Mouse (Mus musculus): ENCODE measurements around the gene Slamf7. TPM values are rescaled to one million over a fixed set of nuclear protein-coding genes. Genes with fewer than 3 reads are reported as not detected.
"Not testable (repeated sequence)": the region's sequence is repeated elsewhere in the genome, so short reads cannot be mapped to it uniquely, and the experiment has no call there.

Gene Slamf7
- not detected for total RNA-seq (2021)

DNA sequence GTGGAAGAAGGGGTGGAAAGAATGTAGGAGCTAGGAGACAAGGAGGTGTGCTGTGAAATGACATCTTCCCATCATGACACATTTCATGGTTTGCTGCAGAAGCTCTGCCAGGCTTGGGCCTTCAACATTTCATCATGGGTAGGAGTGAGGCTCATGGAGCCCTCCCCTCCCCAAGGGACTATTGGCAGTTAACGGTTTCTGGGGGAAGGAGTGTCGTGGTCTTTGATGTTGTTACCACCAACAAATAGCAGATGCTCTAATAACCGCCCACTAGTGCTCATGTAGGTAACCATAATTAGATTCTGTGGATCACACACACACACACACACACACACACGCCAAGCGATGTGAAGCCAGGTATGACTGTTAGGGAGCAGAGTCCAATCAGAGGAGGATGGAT lies at the start of gene Slamf7:
Slamf7 (minus strand) TSS at position 302 of the 400 bp plus-strand sequence.
- no peak for DNase-seq

DNA sequence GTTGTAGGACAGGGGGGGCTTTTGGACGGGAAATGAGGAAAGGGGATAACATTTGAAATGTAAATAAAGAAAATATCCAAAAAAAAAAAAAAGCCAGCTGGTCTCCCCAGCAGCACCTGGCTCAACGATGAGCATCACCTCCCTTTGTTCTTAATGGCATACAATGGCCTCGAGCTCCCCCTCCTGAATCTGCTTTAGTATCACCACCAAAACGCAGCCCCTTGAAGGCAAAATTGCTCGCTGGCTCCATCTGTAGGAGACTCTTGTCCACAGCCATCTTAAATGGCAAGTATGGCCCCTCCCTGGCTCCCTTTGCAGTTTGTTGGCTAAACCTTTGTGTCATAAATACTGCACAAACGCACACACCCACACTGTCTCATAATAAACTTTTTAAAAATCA lies 46.1 kb upstream of the Slamf7 start:
- peak; percentile 13 to 23 for DNase-seq

- DNase-seq, result no peak
Measured at GRCm38 (mm10) chr1:171693918-171694317, 41.1 kb upstream of the Slamf7 start.

DNA sequence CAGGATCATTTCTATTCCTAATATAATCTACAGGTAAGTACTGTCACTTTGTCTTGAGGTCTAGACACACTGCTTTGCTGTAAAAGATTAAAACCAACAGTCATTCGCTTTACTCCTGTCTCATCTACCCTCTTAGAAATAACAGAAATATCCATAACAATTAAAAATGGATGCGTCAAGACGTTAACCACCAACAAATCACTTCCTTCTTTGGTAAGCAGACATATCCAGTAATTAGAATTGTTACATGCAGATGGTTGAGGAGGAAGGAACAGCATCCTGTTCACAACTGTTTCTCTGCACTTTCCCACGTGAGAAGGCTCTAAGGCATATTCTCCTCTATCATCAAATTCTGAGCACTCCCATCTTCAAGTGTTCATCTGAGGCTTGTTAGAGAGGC lies 34.5 kb upstream of the Slamf7 start:
- no peak for DNase-seq

- no peak for DNase-seq
Measured at GRCm38 (mm10) chr1:171684923-171685322, 32.1 kb upstream of the Slamf7 start.

DNA sequence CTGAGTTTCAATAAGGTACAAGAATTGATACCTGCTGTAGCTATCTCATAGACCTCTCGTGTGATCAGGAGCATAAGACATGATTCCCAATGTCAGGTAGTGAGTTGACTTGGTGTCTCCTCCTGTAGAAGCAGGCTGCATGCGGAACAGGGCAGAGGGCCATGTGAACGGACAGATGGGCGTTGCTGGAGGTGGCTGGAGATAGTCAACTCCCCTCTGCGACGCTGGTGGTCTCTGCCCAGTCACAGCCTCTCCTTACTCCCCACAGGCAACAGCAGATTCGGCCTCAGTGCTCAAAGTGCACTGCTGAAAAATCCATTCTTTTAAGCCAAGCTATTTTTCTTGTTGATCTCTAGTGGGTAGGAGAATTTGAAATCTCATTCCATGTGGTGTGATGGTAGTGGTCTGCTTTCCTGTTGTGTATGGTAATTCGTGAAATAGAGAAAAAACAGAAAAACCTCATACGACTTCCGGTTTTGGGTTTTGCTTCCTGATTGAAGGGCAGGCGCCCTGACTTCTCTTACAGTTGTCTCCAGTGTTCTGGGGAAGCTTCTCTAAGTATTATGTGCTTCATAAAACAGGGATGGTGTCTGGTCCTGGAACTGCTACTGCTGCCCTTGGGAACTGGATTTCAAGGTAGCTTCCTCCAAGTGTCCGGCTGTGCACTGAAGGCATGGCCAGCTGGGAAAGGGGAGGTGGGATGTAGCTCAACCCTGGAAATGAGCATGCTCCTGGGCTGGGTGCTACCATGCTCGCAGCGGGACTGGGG lies 28.9 kb upstream of the Slamf7 start, which contains the start of gene Cd48:
Cd48 (plus strand) TSS at position 479 of the 769 bp plus-strand sequence.
- no peak for DNase-seq

- DNase-seq, result no peak
Measured at GRCm38 (mm10) chr1:171681009-171681408, 28.2 kb upstream of the Slamf7 start.

DNA sequence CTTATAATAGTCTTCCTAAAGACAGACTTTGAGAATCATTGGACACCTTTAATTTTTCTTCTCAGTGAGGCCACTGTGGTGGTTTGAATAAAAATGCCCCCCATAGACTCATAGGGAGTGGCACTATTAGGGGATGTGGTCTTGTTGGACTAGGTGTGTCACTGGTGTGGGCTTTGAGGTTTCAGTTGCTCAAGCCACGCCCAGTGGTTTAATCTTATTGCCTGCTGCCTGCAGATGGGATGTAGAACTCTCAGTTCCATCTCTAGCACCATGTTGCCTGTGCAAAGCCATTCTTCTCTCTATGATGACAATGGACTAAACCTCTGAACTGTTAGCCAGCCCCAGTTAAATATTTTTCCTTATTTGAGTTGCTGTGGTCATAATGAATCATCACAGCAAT lies 24.9 kb upstream of the Slamf7 start:
- DNase-seq, result no peak

GRCm38 (mm10) chr1:171674467-171674866 lies 21.6 kb upstream of the Slamf7 start:
- no peak for DNase-seq

DNA sequence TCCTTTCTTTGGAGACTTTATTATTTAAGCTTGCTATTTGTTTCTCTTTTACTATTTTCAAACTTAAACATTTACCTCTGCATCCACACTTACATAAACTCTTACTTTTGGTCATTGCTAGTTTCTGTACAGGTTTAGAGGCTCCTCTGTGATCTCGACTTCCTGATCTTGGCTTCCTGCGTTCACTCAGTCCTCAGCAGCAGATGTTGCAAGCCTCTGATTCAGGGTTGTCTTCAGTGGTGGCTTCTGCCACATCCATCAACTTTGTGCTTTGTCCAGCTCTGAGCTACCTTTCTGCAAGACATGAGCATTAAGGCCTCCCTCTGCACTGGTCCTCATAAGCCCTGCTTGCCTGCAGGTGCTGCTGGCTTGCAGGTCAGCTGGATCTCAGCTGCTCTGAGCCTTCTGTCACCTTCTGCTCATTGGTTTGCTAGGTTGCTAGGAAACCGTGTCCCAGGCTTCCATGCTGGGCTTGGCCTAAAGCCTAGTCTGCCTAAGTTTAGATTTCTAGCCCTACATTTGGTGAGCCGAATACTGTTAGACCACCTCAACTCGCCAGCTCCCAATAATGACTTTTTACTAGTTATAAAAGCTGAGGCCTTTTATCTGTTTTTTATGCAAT lies 20.1 kb upstream of the Slamf7 start:
- peak; percentile 41 to 54 for DNase-seq

DNA sequence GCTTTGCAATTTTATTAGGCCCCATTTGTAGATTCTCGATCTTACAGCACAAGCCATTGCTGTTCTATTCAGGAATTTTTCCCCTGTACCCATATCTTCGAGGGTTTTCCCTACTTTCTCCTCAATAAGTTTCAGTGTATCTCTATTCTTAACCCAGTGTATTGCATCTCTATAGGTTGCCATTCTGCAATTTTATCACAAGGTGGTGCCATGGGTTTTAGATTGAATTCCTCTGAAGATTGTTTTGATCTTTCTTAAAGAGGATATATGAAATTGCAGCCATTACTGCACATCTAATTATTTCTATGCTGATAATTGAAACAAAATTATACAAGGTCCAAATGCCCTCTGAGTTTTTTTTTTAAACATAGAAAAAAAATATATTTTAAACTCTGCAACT lies 19.6 kb upstream of the Slamf7 start:
- not testable (repeated sequence) for DNase-seq

- no peak for DNase-seq
Measured at GRCm38 (mm10) chr1:171667160-171667559, 14.3 kb upstream of the Slamf7 start.

DNA sequence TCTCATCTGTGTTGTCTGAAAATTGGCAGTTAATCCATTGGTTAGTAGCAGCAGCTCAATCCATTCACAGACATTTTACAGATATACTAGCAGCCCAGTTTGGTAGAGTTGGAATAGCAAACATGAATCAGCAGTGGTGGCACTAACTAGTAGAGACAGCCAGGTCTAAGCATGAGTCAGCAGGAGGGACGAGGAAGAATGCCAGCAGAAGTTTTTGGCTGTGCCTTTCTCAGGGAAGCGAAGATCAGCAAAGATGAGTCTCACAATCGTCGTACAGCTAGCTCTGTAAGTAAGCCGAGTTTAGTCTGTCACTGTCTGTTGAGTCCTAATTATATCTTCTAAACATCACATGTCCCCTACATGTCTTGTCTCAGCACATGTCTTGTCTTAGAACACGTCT lies 13.5 kb upstream of the Slamf7 start:
- DNase-seq, result no peak

DNA sequence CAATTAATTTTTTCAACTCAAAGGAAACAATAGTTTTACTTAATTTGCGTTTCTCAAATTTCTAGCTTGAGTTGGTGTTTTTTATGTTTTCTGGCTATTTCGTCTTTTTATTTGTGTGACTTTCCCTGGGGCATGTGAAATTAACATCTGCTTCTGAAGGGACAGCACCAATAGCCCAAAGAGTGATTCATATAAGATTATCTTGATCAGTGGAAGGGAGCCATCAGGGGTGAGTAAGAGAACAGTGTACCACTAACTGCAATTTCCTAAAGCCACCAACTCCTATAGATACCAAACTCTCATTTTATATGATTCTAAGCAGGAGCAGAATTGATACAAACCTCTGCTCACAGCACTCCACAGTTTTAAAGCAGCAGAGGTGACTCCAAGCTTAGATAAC lies 10.9 kb upstream of the Slamf7 start:
- no peak for DNase-seq

GRCm38 (mm10) chr1:171661482-171661881 lies 8.6 kb upstream of the Slamf7 start:
- DNase-seq, result no peak

- DNase-seq, result no peak
Measured at GRCm38 (mm10) chr1:171660423-171660822, 7.6 kb upstream of the Slamf7 start.

DNA sequence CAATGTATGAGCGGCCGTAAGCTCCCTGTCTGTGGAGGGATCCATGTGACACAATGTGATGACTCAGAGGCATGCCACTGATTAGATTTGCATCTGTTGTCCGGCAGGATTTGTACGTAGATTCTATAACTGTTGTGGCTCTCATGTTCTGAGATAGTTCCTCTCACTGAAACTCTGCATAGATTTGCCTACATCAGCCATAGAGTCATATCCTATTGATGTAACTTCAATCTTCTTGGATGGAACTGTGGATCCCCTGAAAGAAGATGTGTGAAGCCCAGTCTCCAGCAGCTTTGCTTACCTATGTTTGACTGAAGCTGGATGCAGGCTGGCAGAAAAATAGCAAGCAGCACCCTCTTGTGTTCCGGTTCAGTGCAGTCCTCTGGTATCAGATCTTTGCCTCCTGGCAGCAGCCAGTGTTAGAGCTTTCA lies 5.7 kb upstream of the Slamf7 start:
- peak; percentile 8 to 11 for DNase-seq

- no peak for DNase-seq
Measured at GRCm38 (mm10) chr1:171648840-171649239, 4.0 kb downstream of the Slamf7 start.

DNA sequence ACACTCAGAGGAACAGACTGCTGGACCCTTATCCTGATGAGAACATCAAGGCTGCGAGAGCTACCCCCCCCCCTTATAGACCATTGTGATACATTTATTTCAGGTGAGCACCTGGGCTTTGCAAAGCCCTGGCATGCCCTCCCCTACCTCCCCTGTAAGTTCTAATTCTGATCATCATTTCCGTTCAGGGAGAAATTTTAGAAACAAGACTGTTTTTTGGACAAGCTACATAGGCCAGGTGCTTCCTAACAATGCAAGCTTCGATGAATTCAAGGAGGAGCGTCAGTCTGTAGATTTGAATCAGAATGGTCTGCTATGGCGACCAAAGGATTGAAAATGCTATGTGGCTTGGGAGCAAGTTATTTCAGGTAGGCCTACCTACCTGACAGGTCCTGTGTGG lies 5.1 kb downstream of the Slamf7 start:
- no peak for DNase-seq

- DNase-seq, result no peak
Measured at GRCm38 (mm10) chr1:171646429-171646940, 6.3 kb downstream of the Slamf7 start.

- DNase-seq, result no peak
Measured at GRCm38 (mm10) chr1:171643612-171644011, 9.2 kb downstream of the Slamf7 start.

- DNase-seq, result no peak
Measured at GRCm38 (mm10) chr1:171640796-171641195, 12.0 kb downstream of the Slamf7 start.

GRCm38 (mm10) chr1:171638686-171639085 lies 14.1 kb downstream of the Slamf7 start:
- DNase-seq, result no peak

- no peak for DNase-seq
Measured at GRCm38 (mm10) chr1:171637101-171637500, 15.7 kb downstream of the Slamf7 start.

Measured in layer of hippocampus, postnatal 36 days (tissue).